Mouse (Mus musculus) Muller cell, postnatal 12 days (primary cell): Measurements from ENCODE around the gene Fibcd1.
A peak's percentile ranks its signal among the peaks of the same experiment; 100 is the strongest.

Experiments used
- DNase-seq: peaks from one replicate; pipeline ENCODE4 v3.0.0-alpha.2; 2015; ENCODE audit errors: inconsistent ontology term

Fibcd1 gene

GRCm38 (mm10) chr2:31769631-31770111 lies 76.1 kb downstream of the Fibcd1 start:
- DNase-seq, result peak; percentile 58

DNA sequence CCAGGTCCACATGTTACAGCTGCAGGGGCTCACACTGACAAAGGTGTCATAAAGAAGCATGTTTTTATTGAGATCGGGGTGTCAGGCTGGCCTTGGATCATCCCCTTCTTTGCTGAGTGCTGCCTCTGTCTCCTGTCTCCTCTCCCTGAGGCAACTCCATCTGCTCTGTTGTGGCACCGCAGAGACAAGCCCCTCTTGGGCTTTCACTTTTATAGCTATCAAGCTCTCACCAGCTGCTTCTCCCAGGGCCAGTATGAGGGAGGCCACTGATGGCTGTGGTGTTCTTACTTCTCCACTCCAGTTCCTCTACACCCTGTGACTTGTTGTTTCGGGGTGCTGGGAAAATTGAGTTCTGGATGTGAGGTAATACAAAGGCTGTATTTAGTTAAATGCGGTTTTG lies 76.7 kb downstream of the Fibcd1 start:
- DNase-seq, result no peak

DNA sequence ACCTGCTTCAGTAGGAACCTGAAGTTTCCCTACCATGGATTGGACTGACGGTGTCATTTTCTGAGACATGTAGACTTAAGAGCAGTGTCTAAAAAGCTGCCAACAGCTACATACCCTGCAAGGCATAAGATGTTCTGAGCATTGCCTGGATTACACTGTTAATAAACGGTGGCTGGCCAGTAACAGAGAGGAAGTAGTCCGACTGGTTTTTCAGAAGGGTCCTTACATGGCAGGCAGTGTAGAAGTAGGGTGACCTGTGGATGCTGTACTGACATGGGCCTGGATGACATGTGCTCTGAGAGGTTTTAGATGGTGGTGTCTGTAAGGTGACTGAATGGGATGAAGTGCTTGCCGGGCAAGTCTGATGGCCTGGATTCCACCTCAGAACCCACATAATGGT lies 78.0 kb downstream of the Fibcd1 start:
- no peak for DNase-seq

- DNase-seq, result no peak
These were observed 78.7 kb downstream of the Fibcd1 start for GRCm38 (mm10) chr2:31767104-31767503.
